Mouse (Mus musculus) intestine, embryonic 16.5 days (tissue): ENCODE data around the gene Ttc7. TPM values are rescaled to one million over a fixed set of nuclear protein-coding genes. Genes with fewer than 3 reads are reported as not detected.

Source experiments
- ATAC-seq: fragments of 200-750 bp; cut with Nextera tagmentation; 2 replicates; pipeline ENCODE4 v1.8.0; 2017; ENCODE audit warnings: moderate TSS enrichment, moderate library complexity
- H3K27ac ChIP-seq: fragments of 300-500 bp; sonication (generic); 2 replicates; pipeline ENCODE4 v1.5.1; 2014; ENCODE audit warnings: mild to moderate bottlenecking, low read length
- H3K27me3 ChIP-seq: fragments of 300-500 bp; sonication (generic); replicated peaks from 2 replicates; pipeline ENCODE4 v1.6.1; 2014; ENCODE audit warnings: low read length, control low read depth, mixed read lengths; ENCODE audit not compliant: control insufficient read depth, insufficient read depth
- H3K36me3 ChIP-seq: fragments of 300-500 bp; sonication (generic); 2 replicates; pipeline ENCODE4 v1.6.1; 2014; ENCODE audit warnings: low read length, control low read depth; ENCODE audit not compliant: control insufficient read depth, insufficient read depth
- H3K4me1 ChIP-seq: fragments of 300-500 bp; sonication (generic); 2 replicates; pipeline ENCODE4 v1.6.1; 2014; ENCODE audit warnings: low read length, control low read depth, mixed read lengths; ENCODE audit not compliant: control insufficient read depth, insufficient read depth
- H3K4me2 ChIP-seq: fragments of 300-500 bp; sonication (generic); 2 replicates; pipeline ENCODE4 v1.6.1; 2014; ENCODE audit warnings: low read depth, low read length, control low read depth
- H3K4me3 ChIP-seq: fragments of 300-500 bp; sonication (generic); 2 replicates; pipeline ENCODE4 v1.5.1; 2014; ENCODE audit warnings: mild to moderate bottlenecking, low read length
- H3K9ac ChIP-seq: fragments of 300-500 bp; sonication (generic); 2 replicates; pipeline ENCODE4 v1.6.1; 2014; ENCODE audit warnings: low read depth, low read length
- H3K9me3 ChIP-seq: fragments of 300-500 bp; sonication (generic); 2 replicates; pipeline ENCODE4 v1.6.1; 2016; ENCODE audit warnings: low read length, control low read depth; ENCODE audit not compliant: control insufficient read depth
- WGBS: fragments of 180-500 bp; shearing (Covaris S2); extraction: QIAGEN DNeasy Blood & Tissue Kit; methylation state at CpG from one replicate; pipeline ENCODE4 v1.1.7; 2014; 5-methylcytosine and 5-hydroxymethylcytosine counted together
- polyA plus RNA-seq: library from polyadenylated mRNA; unstranded; fragments of >200 nt; fragmentation: Nextera tagmentation; extraction: Ambion mirVana; gene quantifications from 2 replicates; pipeline ENCODE4 v1.2.1, GENCODE M21; 2015

Ttc7 gene
- polyA plus RNA-seq, 1 experiment from 2014 or later, result 21.7 TPM

DNA sequence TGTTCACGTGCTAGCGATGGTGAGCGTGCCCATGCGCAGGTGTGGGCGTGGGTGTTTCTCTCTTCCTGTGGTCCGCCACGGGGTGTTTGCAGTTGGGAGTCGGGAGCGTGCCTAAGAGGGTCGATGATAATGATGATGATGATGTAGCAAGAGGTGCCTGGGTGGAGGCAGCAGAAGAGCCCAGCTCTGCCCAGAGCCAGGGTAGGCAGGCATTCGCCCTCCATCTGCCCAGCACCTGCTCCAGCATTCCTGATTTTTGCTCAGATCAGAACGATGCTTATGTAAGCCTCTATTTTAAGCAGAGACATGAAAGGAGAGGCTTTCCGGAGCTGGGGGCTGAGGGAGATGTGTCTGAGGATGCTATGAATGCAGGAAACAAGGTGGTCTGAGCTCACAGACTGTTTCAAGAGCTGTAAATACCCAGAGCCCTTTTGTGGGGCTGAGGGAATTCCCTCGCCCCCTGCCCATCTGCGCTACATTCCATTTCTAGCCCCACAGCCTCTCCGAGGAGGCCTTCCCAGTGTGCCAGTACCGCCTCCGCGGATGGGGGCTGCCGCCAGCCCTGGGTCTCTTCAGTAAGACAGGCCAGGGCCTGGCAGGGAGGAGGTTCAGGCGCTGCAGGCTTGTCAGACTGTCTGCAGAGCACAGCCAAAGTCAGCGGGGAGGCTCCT lies 47.7 kb downstream of the Ttc7 start:
- H3K4me3 ChIP-seq, result 0 out of 2 replicates have a peak overlapping the region, but pooled peaks have one; percentile 4
- H3K4me1 ChIP-seq, result peaks cover 21% of the 10 kb centered on the region
- H3K36me3 ChIP-seq, result no peaks in the 10 kb centered on the region; the same call in 1 of the 2 replicates
- H3K27me3 ChIP-seq, result no peaks in the 10 kb centered on the region
- peak overlapping the region; percentile 30; the same call in 1 of the 2 replicates for H3K9ac ChIP-seq
- H3K27ac ChIP-seq, result peak overlapping the region; percentile 57
- H3K4me2 ChIP-seq, result 0 out of 2 replicates have a peak overlapping the region, but pooled peaks have one; percentile 8
- no peaks in the 10 kb centered on the region for H3K9me3 ChIP-seq
- ATAC-seq, result peak; percentile 52
- WGBS, result 44% methylated on average over 22 of the region's 22 CpGs

DNA sequence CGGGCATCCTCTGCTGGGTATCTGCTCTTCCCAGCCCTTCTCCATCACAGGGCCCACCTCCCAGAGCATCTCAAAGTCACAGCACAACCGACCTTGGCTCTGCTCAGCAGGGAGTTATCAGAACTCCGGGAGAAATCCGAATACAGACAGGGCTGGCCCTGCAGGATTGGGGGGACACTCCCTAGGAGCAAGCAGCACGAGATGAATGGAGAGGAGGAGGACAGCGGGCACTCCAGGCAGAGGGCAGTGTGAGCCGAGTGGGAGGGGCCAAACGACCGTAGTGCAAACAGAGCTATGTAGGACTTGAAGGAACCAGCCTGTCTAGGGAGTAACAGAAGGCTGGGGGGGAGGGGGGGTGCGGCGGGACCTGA lies 48.2 kb downstream of the Ttc7 start:
- H3K27ac ChIP-seq, result peak overlapping the region; percentile 57
- peaks cover 21% of the 10 kb centered on the region for H3K4me1 ChIP-seq
- no peak overlapping the region for H3K4me3 ChIP-seq
- peaks cover 2% of the 10 kb centered on the region; the same call in 1 of the 2 replicates for H3K9me3 ChIP-seq
- peak; percentile 85 for ATAC-seq
- H3K36me3 ChIP-seq, result peaks cover 4% of the 10 kb centered on the region
- H3K27me3 ChIP-seq, result no peaks in the 10 kb centered on the region
- 2% methylated on average over 11 of the region's 11 CpGs for WGBS
- H3K9ac ChIP-seq, result peak overlapping the region; percentile 30; the same call in 1 of the 2 replicates
- 0 out of 2 replicates have a peak overlapping the region, but pooled peaks have one; percentile 8 for H3K4me2 ChIP-seq

DNA sequence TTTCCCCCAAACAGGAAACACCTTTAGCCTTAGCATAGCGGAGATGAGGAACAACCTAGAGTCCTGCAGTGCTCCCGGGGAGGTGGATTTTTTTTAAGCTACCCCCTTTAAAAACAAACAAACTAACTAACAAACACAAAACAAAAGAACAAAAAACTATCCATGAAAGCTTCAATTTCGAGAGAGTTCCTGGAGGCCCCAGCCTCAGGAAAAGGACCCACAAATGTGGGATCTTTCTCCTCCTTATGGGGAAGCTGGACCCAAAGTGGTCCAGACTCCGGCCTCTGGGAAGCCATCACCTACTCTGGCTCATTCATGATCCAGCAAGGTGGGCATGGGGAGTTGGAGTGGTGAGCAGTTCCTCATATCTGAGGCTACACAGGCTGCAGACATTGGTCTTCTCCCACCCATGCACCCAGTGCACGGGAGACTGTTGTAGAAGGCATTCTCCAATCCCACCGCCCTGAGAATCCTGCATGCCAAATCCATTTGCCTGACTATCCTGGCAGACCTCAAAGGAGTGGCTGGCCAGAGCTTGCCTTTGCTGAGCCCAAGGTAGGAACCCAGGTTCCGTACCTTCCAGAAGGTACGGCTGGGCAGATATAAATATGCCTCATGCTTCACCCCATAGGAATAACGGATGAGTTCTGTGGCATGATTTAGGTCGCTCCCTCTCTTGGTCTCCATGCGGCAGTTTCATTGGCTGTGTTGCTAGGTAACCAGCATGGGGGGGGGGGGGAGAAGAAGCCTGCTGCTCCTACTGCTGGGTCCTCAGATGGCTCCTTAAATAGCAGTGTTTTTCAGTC lies 48.9 kb downstream of the Ttc7 start:
- no peak overlapping the region for H3K4me2 ChIP-seq
- H3K9ac ChIP-seq, result no peak overlapping the region
- H3K27ac ChIP-seq, result peak overlapping the region; percentile 57
- H3K9me3 ChIP-seq, result peaks cover 3% of the 10 kb centered on the region; the same call in 1 of the 2 replicates
- H3K36me3 ChIP-seq, result peaks cover 4% of the 10 kb centered on the region
- H3K4me3 ChIP-seq, result no peak overlapping the region
- peaks cover 21% of the 10 kb centered on the region for H3K4me1 ChIP-seq
- whole genome bisulfite sequencing, result 45% methylated on average over 11 of the region's 11 CpGs
- 0 out of 2 replicates have a peak, but pooled peaks have one; percentile 12 for ATAC-seq
- H3K27me3 ChIP-seq, result no peaks in the 10 kb centered on the region

DNA sequence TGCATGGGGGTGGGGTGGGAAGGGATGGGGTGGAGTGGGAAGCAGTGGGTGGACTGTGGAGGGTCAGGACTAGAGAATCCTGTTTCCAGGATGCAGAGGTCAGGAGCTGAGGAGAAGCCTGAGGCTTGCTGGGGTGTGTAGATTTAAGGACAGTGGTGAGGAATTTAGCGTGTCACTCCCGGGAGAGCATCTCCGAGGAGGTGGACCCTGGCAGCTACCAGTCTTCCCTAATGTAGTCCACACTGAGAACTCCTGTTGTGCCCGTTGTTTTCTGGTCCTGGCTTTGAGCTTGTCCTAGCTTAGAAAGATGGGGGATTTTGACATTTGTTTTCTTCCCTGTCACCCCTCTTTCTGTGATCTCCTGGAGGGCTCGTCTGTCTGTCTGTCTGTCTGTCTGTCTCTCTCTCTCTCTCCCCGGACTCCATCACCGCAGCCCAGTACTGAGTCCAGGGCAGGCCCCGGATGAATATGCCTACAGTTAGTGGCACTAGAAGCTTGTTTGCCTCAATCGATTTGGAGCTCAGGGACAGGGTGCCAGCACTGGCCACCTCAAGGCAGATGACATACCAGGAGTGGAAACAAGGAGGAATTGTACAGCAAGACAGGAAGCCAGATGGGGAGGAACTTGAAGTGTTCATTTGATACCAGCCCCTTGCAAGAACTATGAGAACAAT lies 49.6 kb downstream of the Ttc7 start:
- Histone ChIP-seq H3K36me3 (peaks cover 4% of the 10 kb centered on the region), H3K27ac (no peak overlapping the region), H3K4me1 (peaks cover 21% of the 10 kb centered on the region), H3K4me3 (no peak overlapping the region), H3K9ac (no peak overlapping the region), H3K4me2 (no peak overlapping the region), H3K27me3 (no peaks in the 10 kb centered on the region), H3K9me3 (peaks cover 3% of the 10 kb centered on the region; the same call in 1 of the 2 replicates)
- WGBS, result 58% methylated on average over 9 of the region's 9 CpGs
- ATAC-seq, result no peak

DNA sequence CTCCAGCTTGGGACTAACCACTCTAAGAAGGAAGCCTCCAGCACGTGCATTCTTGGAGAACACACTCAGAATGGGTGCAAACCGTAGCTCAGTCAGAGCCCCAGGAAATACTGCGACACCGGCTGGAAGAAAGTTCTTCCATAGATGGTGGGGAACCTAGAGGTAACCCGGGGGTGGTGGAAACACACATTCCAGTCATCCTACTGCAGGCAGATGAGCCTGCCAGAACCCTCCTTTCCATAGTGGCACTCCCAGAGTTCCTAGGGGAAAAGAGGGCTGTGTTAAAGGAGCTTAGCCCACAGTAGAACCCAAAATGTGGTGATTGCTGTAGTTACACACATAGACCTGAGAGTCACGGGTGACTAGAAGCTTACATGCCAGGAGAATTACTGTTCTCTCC lies 50.2 kb downstream of the Ttc7 start:
- peaks cover 3% of the 10 kb centered on the region; the same call in 1 of the 2 replicates for H3K9me3 ChIP-seq
- H3K4me2 ChIP-seq, result no peak overlapping the region
- no peaks in the 10 kb centered on the region for H3K27me3 ChIP-seq
- no peak overlapping the region for H3K27ac ChIP-seq
- no peak overlapping the region for H3K4me3 ChIP-seq
- H3K36me3 ChIP-seq, result peaks cover 4% of the 10 kb centered on the region
- 81% methylated on average over 6 of the region's 6 CpGs for WGBS
- H3K9ac ChIP-seq, result no peak overlapping the region
- H3K4me1 ChIP-seq, result peaks cover 21% of the 10 kb centered on the region
- no peak for ATAC-seq

DNA sequence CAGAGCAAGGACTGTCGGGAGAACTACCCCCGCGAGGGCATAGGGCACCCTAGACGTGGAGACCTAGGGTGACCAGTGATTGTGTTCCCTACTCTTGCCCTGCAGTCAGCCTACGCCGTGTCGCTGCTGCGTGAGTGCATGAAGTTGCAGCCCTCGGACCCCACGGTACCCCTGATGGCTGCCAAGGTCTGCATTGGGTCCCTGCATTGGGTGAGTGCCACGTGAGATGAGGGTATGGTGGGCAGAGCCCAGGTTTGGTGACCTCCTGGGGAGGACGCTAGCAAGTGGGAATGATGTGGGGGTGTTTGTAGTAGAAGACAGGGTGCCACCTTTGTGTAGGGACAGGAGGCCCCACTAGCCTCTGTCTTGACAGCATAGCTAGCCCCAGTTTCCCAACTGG lies 51.5 kb downstream of the Ttc7 start:
- Histone ChIP-seq H3K27me3 (no peaks in the 10 kb centered on the region), H3K4me2 (no peak overlapping the region), H3K4me3 (no peak overlapping the region), H3K9me3 (peaks cover 3% of the 10 kb centered on the region; the same call in 1 of the 2 replicates), H3K4me1 (peaks cover 21% of the 10 kb centered on the region), H3K9ac (no peak overlapping the region), H3K36me3 (peaks cover 4% of the 10 kb centered on the region), H3K27ac (no peak overlapping the region)
- no peak for ATAC-seq
- 93% methylated on average over 12 of the region's 12 CpGs for WGBS

DNA sequence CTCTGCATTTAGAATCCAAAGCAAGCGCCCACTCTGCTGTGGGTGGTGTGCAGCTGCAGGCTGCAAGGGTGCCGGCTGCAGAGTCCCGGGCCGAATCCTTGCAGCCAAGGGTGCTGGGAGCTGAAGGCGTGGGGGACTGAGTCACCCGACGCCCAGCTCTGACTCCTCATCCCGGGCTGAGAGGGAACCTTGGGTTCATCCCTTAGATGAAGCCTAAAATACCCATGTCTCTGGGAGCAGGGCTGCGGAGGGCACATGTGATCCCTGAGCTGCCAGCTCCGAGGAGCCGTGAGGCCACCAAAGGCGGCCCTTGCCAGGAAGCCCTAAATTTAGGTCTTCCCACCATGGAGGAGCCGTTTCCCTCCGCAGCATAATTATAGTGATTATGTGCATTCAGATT lies 52.5 kb downstream of the Ttc7 start:
- H3K9me3 ChIP-seq, result peaks cover 3% of the 10 kb centered on the region; the same call in 1 of the 2 replicates
- no peak for ATAC-seq
- peaks cover 20% of the 10 kb centered on the region for H3K4me1 ChIP-seq
- H3K4me3 ChIP-seq, result no peak overlapping the region
- no peak overlapping the region for H3K4me2 ChIP-seq
- no peak overlapping the region for H3K9ac ChIP-seq
- no peaks in the 10 kb centered on the region for H3K27me3 ChIP-seq
- peaks cover 4% of the 10 kb centered on the region for H3K36me3 ChIP-seq
- 92% methylated on average over 14 of the region's 14 CpGs for WGBS
- H3K27ac ChIP-seq, result no peak overlapping the region

DNA sequence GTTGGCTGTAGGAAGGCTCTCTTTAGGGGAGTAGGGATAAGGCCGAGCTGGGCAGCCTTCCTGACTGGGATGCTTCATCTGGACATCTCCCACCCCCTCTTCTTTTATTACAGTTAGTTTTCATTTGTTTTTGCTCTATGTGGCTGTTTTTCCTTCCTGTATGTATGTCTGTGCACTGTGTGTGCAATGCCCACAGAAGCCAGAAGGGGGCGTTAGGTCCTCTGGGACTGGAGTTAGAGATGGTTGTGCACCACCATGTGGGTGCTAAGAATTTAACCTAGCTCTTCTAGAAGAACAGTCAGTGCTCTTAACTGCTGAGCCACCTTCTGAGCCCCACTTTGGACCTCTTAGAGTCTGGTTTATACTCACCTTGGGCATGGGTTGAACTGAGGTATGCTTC lies 53.0 kb downstream of the Ttc7 start:
- Histone ChIP-seq H3K4me3 (no peak overlapping the region), H3K36me3 (peaks cover 4% of the 10 kb centered on the region), H3K9me3 (peaks cover 3% of the 10 kb centered on the region; the same call in 1 of the 2 replicates), H3K9ac (no peak overlapping the region), H3K27ac (no peak overlapping the region), H3K27me3 (no peaks in the 10 kb centered on the region), H3K4me2 (no peak overlapping the region), H3K4me1 (peaks cover 14% of the 10 kb centered on the region)
- 81% methylated on average over 2 of the region's 2 CpGs for WGBS
- ATAC-seq, result no peak

DNA sequence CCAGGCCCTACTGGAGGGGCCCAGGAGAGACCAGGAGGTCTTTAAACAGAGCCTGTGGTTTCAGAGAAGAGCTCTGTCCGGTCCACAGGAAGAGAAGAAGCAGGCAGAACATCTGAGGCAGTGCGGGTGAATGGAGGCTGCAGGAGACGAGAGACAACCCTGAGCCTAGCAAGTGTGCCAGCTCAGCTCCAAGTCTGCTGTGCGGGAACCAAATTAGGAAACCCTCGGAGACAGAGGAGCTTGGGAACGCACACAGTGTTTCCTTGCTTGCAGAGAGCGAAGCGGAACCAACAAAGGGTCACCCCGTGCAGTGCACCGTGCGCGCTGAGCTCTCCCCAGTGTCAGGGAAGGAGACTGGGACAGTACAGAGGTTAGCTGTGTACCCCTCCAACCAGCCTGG lies 54.2 kb downstream of the Ttc7 start:
- whole genome bisulfite sequencing, result 83% methylated on average over 12 of the region's 12 CpGs
- H3K4me1 ChIP-seq, result peaks cover 6% of the 10 kb centered on the region
- H3K9me3 ChIP-seq, result peaks cover 3% of the 10 kb centered on the region; the same call in 1 of the 2 replicates
- H3K27me3 ChIP-seq, result no peaks in the 10 kb centered on the region
- H3K4me2 ChIP-seq, result no peak overlapping the region
- ATAC-seq, result no peak
- peaks cover 4% of the 10 kb centered on the region for H3K36me3 ChIP-seq
- H3K9ac ChIP-seq, result no peak overlapping the region
- no peak overlapping the region for H3K4me3 ChIP-seq
- no peak overlapping the region for H3K27ac ChIP-seq
